Mouse (Mus musculus) kidney, adult 10 weeks (tissue): ENCODE measurements around the gene Cenpl. TPM values are rescaled to one million over a fixed set of nuclear protein-coding genes. Genes with fewer than 3 reads are reported as not detected.

Experiments used
- polyA plus RNA-seq: library from polyadenylated mRNA; stranded (reverse); fragments of 350-450 nt; fragmentation: Illumina TruSeq; extraction: RNeasy Lipid Tissue Mini Kit (QIAGEN cat#74804); gene quantifications from one replicate; pipeline ENCODE4 v1.2.3, GENCODE M21; 2014; ENCODE audit warnings: low read depth, low replicate concordance

Cenpl gene
- 11.1 TPM for polyA plus RNA-seq

DNA sequence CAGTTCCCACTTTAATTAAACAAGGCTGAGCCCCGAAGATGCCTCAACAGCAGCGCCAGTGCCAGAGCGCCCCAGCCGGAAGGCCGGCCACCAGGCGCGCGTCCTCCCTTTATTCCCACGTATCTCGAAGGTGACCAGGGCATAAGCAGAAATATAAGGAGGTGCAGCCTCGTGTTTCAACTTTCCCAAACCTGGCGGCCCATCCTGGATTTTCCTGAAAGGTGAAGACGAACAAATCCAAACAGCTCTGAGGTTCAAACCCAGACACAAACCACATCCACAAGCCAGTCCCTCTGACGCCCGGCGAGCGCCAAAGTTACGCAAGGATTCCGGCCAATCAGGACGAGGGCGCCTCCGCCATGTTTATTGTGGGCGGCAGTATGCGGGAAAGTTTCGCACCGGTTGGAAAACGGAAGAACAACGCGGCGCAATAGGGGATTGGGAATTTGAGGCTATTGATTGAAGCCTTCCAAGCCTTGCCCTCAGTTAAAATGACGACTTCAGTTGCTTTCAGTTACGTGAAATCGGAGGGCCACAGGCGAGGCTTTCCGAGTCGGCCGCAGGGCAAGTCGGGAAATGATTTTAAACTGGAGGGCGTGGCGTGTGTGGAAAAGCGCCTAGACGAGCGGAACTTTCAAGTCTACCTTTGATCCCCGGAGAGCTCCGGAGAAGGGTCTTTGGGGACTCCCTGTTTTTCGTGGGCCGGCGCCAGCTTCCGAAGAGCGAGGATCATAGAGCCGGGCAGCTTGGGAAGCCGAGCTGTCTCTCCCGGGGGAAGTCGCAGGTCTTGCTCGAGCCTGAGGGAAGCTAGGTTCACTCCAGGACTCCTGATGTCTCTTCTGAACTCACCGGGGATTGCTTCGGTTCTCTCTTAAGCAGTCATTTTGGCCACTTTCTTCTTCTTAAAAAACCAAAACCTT is at the start of gene Cenpl, which contains the start of gene Dars2:
Gene Cenpl (plus strand): TSS at position 362 of the 920 bp plus-strand sequence.
Gene Dars2 (minus strand): TSS at position 307 of the 920 bp plus-strand sequence.

DNA sequence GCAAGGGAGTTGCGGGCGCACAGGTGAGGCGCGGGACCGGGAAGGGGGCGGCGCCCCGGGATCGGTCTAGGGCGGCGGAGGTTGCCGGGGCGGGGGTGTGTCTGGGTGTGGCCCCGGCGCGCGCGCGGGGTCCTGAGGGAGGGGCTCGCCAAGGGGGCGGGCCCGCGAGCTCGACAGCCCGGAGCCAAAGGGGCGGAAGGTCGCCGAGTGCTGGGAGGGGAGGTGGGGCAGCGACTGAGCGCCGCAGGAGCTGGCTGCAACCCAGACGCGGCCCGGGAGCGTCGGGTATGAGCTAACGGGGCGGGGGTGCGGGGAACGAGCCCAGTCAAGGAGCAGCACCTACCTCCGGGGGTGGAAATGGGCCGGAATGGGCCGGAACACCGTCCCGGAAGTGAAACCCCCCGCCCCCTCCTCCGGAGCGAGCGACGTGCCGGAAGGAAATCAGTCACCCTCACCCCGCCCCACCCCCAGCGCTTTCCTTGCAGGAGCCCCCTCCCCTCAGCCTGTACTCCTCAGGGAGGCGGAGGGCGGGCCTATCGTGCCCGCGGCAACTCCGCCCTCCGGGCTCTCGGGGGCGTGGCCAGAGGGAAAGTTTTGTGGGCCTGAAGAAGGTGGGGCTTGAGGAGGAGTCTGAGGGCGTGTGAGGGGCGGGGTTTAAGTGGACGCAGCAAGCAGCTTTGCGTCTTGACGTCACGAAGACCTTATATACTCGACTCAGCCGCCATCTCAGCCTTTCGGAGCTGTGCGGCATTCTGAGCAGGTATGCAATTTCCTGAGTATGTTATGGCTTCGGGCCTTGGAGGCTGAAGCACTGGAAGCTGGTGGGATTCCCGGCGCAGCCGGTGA is 35.9 kb upstream of the Cenpl start, which contains the start of gene Zbtb37:
Gene Zbtb37 (minus strand): TSS at position 415 of the 846 bp plus-strand sequence.

DNA sequence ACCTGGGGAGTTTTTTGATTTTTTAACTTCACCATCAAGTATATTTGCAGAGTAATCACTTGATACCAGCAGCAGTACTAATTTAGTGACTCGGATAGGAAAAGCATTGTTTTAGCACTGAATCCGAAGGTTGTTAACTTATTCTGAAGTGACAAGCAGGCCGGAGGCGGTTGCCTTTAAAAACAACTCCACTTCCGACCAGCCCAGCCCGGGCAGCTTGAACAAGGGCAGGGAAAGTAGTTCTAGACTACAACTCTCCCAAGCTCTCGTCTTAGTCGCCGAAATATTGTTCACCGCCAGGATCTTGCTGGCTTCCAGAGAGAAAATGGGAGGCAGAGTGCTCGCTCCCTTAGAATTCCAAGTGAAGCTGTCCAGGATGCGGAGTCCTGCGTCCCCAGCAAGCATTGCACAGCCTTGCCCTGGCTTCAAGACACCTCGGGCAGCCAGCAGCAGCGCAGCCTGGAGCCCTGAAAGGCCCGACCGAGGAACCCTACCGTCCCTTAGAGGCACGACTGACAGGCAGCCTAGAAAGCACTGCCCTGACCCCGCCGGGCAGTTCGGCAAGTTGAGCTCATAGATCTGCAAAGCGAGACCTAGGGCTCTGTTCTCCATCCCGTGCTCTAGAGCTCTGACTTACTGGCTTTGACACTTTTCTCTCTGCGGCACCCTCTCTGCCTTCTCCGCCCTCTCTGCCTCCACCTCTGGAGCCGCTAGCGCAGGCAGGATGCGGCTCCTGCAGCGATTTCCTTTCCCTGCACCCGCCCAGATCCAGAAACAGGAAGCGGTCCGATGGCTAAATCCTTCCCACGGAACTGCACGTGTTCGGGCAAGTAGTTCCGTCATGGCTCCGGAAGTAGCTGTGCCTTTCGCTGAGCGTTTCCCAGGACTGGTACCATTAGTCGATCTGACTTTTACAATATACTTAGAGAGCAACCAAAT is 60.5 kb downstream of the Cenpl start, which contains the start of gene Klhl20:
Gene Klhl20 (minus strand): TSS at position 786 of the 939 bp plus-strand sequence.

Other genes starting within 250 kb of the Cenpl start
- gene Rc3h1, start 164.3 kb upstream of the Cenpl start, polyA plus RNA-seq: 30.2 TPM
- 1.3 TPM for gene Serpinc1, start 92.1 kb upstream of the Cenpl start, polyA plus RNA-seq
- gene Zbtb37, start 35.9 kb upstream of the Cenpl start, polyA plus RNA-seq: 8.9 TPM
- gene Dars2, start 55 bp upstream of the Cenpl start, polyA plus RNA-seq: 21.5 TPM
- gene Klhl20, start 60.8 kb downstream of the Cenpl start, polyA plus RNA-seq: 21.9 TPM
- gene Ankrd45, start 72.0 kb downstream of the Cenpl start, polyA plus RNA-seq: 4.2 TPM
- not detected for gene Tex50, start 88.6 kb downstream of the Cenpl start, polyA plus RNA-seq
- gene Prdx6, start 180.5 kb downstream of the Cenpl start, polyA plus RNA-seq: 199 TPM